Mouse (Mus musculus) olfactory bulb, adult 2 months (tissue): ENCODE measurements around the gene Tipin.

ENCODE experiments used
- CTCF ChIP-seq: fragments of 200-500 bp; IDR thresholded peaks from 2 replicates; pipeline ENCODE4 v1.5.1; 2012; ENCODE audit warnings: low read depth, mild to moderate bottlenecking, low read length, moderate library complexity; ENCODE audit not compliant: insufficient read depth
- POLR2A ChIP-seq: fragments of 200-500 bp; IDR thresholded peaks from 2 replicates; pipeline ENCODE4 v1.6.1; 2012; ENCODE audit warnings: mild to moderate bottlenecking, low read depth, low read length, moderate library complexity; ENCODE audit not compliant: insufficient read depth

- no peak for TF ChIP-seq CTCF
- no peak for TF ChIP-seq POLR2A
These were observed 40.7 kb upstream of the Tipin start for GRCm38 (mm10) chr9:64240681-64241080.
